Mouse (Mus musculus) macrophage (primary cell): ENCODE results near the gene Ift20. TPM values are rescaled to one million over a fixed set of nuclear protein-coding genes. Genes with fewer than 3 reads are reported as not detected.
A peak's percentile ranks its signal among the peaks of the same experiment; 100 is the strongest.
"Not testable (repeated sequence)": the region's sequence is repeated elsewhere in the genome, so short reads cannot be mapped to it uniquely, and the experiment has no call there.

Source experiments
- H3K27ac ChIP-seq: fragments of 350-480 bp; formaldehyde crosslinking; 2 replicates; pipeline ENCODE4 v1.9.0; 2021
- H3K36me3 ChIP-seq: fragments of 350-480 bp; formaldehyde crosslinking; 2 replicates; pipeline ENCODE4 v1.9.0; 2021; ENCODE audit errors: inconsistent target
- H3K4me3 ChIP-seq: fragments of 350-480 bp; formaldehyde crosslinking; 2 replicates; pipeline ENCODE4 v1.9.0; 2021; ENCODE audit errors: inconsistent target
- H3K79me2 ChIP-seq: fragments of 350-480 bp; formaldehyde crosslinking; 2 replicates; pipeline ENCODE4 v1.9.0; 2021; ENCODE audit errors: inconsistent target
- WGBS: methylation state at CpG from one replicate; pipeline ENCODE4 v1.1.7; 2026; ENCODE audit warnings: inconsistent platforms; ENCODE audit not compliant: missing documents; 5-methylcytosine and 5-hydroxymethylcytosine counted together
- polyA plus RNA-seq: library from polyadenylated mRNA; stranded (reverse); fragments of 250-400 nt; gene quantifications from 3 replicates; pipeline ENCODE4 v1.2.4, GENCODE M21; 2018; ENCODE audit warnings: inconsistent platforms

The Ift20 gene
- polyA plus RNA-seq, 1 experiment from 2014 or later: 49.9 TPM

DNA sequence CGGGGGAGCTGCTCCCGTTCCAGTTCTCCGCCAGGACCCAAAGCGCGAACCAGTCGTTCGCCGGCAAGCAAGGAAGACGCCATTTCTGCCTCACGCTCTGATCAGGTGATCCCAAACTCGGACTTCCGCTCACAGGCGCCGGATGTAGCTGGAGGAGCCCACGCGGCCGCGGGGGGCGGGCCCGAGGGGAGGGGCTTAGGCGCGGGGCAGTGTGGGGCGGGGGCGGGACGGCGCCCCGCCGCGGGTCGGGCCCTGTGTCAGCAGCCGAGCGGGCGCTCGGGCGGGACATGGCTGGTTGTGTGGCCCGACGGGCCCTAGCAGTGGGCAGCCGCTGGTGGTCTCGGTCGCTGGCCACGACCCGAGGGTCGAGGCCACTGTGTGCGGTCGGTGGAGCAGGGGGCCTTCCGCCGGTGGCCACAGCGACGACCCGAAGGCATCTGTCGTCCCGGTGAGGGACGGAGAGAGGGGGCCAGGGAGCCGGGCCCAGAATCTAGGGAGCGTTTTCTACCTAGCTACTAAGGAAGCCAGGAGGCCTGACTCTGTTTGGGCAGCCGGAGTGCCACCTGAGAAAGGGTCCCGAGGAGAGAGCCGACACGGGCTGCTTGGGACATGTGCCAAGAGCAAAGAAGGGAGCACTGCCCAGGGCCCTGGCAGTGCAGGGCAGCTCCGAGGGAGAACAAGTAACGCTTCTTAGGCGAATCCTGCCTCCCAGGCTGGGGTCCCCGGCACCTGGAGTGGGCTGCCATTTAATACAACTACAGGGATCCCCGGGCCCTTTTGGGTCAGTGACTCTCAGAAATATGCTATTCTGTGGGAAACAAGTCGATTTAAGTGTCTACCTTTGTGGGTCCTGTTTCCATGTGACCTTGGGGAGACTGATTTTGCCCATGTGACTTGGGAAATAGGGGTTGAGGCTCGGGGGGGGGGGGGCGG lies 23.9 kb upstream of the Ift20 start, which contains the start of the genes Tmem199 and Poldip2:
Tmem199 (minus strand) TSS at position 148 of the 933 bp plus-strand sequence.
Poldip2 (plus strand) TSS at position 169 of the 933 bp plus-strand sequence.
- Histone ChIP-seq H3K79me2 (peaks cover 21% of the 10 kb centered on the region), H3K36me3 (peaks cover 40% of the 10 kb centered on the region), H3K27ac (peak within 1 kb of the TSS; percentile 83), H3K4me3 (peak within 1 kb of the TSS; percentile 94)
- WGBS: 1% methylated on average over 57 of the region's 67 CpGs

DNA sequence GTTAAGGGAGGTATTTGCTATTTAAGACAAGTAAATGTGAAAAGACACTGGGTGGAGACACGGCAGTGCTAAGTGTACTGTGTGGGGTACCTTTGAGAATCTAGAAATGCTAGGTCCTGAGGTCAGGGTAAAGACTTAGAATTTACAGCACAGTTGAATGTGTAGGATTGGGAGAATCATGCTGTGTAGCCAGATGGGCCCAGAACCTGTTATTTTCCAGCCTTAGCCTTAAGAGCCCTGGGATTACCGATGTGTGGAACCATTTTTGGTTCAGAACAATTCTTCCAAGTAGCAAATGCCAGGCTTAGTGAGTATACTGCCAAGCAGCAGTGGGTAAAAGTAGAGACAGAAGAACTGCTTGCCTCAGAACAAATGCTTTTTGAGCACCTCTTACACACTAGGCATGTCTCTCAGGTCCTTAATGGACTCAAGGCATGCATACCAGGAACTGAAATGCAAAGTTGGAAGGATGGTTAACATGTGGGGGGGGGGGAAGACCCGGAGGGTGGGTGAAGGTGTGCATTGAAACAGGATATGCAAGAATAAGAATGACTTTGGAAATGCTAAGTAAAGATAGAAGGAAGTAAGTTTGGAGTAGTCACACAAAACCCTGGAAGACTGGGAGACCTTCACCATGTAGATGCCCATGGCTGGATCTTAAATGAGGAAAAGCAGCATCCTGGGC lies 22.9 kb upstream of the Ift20 start:
- Histone ChIP-seq H3K27ac (no peak overlapping the region; the same call in 1 of the 2 replicates), H3K4me3 (peak overlapping the region; percentile 85), H3K36me3 (peaks cover 39% of the 10 kb centered on the region), H3K79me2 (peaks cover 21% of the 10 kb centered on the region)
- 75% methylated on average over 3 of the region's 3 CpGs for WGBS

DNA sequence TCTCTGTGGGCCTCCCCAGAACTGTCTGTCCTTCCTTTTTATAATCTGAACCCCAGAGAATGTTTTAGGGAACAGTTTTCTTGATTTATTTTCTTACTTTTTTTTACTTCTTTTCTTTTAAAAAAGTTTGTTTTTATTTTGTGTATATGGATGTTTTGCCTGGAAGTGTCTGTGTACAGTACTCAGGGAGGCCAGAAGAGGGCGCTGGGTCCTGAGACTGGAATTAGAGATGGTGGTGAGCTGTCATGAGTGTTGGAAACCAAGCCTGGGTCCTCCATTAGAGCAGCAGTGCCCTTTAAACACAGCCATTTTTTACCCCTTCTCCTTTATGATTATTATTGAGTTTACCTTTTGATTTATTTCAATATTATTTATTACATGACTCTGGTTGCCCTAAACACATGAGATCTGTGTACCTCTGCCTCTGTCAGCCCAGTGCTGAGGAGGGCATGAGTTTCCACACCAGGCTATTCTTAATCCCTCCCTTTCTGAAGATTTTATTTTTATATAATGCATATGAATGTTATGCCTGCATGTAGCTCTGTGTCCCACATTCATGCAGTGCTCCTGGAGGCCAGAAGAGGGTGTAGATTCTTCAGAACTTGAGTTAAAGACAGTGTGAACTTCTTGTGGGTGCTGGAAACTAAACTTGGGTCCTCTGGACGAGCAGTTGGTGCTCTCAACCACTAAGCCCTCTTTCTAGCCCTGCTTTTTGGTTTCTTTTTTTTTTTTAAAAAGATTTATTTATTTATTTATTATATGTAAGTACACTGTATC lies 20.4 kb upstream of the Ift20 start:
- peaks cover 19% of the 10 kb centered on the region for H3K79me2 ChIP-seq
- H3K4me3 ChIP-seq: no peak overlapping the region
- WGBS: 83% methylated on average over 2 of the region's 2 CpGs
- H3K27ac ChIP-seq: no peak overlapping the region
- H3K36me3 ChIP-seq: peaks cover 43% of the 10 kb centered on the region

DNA sequence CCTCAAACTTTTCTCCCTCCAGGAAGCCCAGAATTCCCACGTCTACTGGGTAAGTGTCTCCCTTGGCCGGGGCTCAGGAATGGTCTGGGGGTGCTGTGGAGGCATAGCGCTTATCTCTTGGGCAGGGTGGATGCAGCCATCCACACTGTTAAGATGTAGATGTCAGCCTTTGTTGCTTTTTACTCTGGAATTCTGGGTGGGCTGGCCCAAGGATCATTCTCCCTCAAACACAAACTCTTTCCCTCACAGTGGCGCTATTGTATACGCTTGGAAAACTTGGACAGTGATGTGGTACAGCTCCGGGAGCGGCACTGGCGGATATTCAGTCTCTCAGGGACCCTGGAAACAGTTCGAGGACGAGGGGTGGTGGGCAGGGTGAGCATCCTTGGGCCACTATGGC lies 17.2 kb upstream of the Ift20 start:
- Histone ChIP-seq H3K79me2 (no peaks in the 10 kb centered on the region), H3K27ac (no peak overlapping the region), H3K36me3 (peaks cover 73% of the 10 kb centered on the region), H3K4me3 (no peak overlapping the region)
- 92% methylated on average over 10 of the region's 10 CpGs for WGBS

DNA sequence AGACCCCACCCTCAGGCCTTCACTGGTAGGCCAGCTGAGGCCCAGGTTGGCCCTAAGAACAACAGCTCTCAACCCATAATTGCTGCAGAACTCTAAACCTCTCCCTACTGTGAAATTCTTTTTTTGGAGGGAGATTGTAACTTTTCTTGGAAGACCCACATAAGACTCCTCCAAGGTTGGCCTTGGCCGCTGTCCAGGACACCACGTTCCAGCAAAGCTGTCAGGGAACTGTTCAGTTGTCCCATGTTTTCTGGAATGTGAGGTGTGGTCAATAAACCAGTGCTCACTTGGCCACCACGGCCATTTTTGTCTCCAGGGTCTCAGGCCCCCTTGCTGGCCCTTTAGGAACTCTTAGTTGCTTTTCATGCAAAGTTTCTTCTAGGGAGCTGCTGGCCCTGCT lies 14.3 kb upstream of the Ift20 start:
- Histone ChIP-seq H3K79me2 (no peaks in the 10 kb centered on the region), H3K36me3 (peaks cover 84% of the 10 kb centered on the region), H3K4me3 (no peak overlapping the region), H3K27ac (no peak overlapping the region)
- WGBS: 89% methylated on average over 3 of the region's 3 CpGs

DNA sequence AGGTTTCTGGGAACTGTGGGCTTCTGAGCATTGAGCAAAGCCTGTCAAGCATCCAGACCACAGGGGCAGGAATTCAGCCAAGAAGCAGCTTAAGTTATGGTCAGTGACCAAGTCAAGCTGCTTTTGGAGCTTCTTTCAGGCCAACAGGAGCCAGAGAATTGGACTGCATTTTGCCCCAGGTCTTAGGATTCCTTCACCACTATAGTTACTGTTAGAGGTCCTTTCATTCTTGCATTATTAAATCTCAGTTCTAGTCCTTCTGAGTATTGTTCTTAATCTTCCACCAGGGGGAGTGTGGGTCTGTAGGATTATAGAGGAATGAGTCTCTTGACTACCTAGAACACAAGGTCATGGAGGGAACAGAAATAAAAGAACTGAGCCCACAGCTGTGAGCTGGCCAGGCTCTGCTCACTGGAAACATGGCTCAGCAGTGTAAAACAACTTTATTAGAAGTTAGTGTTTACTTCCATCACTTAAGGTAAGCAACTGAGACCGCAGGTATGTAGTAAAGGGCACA lies 13.6 kb upstream of the Ift20 start:
- H3K79me2 ChIP-seq: no peaks in the 10 kb centered on the region
- H3K36me3 ChIP-seq: peaks cover 89% of the 10 kb centered on the region
- H3K4me3 ChIP-seq: no peak overlapping the region
- 90% methylated on average over 1 of the region's 1 CpGs for WGBS
- H3K27ac ChIP-seq: no peak overlapping the region

DNA sequence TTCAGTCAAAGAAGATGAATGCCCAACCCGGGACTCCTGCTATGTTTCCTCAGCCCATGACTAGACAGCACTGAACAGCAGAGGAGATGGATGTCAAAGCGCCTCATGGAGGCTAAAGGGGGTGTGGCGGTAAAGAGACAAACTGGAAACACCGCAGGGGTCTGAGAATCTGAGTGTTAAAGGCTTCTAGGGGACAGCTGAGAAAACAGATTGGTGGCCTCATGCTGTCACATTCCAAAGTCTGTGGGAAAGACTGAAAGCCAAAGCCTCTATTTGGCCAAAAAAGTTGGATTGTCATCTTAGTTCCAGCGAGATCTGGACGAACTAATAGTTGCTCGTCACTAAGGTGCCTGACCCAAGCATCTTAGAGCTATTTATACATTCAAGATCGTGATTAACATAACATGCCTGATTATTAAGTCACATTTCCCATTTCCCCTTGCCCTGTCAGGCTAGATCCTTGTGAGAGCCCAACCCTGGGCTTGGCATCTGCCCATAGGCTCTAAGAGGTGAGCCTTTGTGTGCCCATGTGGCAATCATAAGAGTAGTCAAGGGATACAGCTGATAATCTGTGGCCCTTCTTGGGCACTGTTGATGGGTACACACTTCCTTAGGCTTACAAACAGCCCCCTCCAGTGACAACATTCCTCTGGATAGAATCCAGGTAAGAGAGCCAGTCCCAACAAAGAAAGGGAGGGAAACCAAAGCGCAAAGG lies 12.8 kb upstream of the Ift20 start:
- 95% methylated on average over 9 of the region's 9 CpGs for WGBS
- H3K36me3 ChIP-seq: peaks cover 88% of the 10 kb centered on the region
- H3K27ac ChIP-seq: no peak overlapping the region
- H3K4me3 ChIP-seq: no peak overlapping the region
- no peaks in the 10 kb centered on the region for H3K79me2 ChIP-seq

DNA sequence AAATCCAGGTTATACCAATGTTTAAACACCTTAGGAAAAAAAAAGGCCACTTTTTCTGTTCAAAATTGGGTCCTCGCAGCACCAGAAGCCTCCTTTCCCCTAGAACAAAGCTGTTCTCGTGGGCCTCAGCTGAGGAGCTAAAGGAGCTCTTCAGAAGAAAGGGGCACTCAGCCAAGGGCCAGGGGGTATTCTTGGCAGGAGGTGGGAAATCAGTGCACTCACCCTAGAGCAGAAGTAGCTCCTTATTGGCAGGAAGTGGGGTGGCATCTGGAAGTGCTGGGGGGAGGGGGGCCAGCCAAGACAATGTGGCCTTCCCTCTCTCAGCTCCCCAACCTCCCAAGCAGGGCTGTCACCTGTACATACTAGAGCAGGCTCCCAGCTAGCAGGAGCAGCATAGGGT lies 11.3 kb upstream of the Ift20 start:
- WGBS: 63% methylated on average over 2 of the region's 2 CpGs
- peaks cover 89% of the 10 kb centered on the region for H3K36me3 ChIP-seq
- no peak overlapping the region for H3K27ac ChIP-seq
- H3K79me2 ChIP-seq: peaks cover 5% of the 10 kb centered on the region; the same call in 1 of the 2 replicates
- no peak overlapping the region for H3K4me3 ChIP-seq

DNA sequence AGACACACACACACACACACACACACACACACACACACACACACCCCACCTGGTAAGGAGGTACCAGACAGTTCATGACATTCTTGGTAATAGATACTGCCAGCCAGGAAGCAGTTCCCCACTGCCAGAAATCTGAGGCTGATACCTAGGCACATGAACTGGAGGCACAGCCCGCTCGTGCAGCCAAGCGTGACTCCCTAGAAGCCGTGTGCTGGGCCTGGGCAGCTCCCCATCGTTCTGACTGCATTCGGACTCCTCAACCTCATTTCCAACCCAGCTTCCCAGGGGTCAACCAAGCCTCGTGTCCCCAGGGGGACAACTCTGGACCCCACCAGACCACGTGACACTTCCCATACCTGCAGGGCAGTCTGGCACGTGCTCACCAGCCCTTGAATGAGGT lies 7.4 kb upstream of the Ift20 start:
- H3K4me3 ChIP-seq: no peak overlapping the region
- WGBS: 95% methylated on average over 8 of the region's 9 CpGs
- no peak overlapping the region for H3K27ac ChIP-seq
- H3K36me3 ChIP-seq: peaks cover 64% of the 10 kb centered on the region
- peaks cover 44% of the 10 kb centered on the region for H3K79me2 ChIP-seq

DNA sequence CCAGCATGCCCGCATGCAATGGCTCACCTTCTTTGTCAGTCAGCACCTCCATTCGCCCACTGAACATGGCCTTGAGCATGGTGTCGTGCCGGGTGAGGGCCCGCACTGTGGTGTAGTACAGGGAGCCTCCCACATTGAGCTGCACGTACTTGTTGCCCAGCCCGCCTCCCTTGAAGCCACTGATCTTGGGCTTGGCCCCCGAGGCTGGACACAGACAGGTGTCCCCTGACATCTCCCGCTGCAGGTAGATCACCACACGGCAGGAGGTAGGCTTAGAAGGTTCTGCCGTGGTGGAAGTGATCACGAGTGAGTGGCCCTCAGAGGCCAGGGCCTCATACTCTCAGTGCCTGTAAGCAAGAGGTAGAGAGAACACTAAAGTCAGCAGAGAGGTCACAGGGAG lies 6.2 kb upstream of the Ift20 start:
- WGBS: 96% methylated on average over 12 of the region's 12 CpGs
- Histone ChIP-seq H3K36me3 (peaks cover 52% of the 10 kb centered on the region), H3K4me3 (no peak overlapping the region), H3K79me2 (peaks cover 57% of the 10 kb centered on the region), H3K27ac (no peak overlapping the region)

DNA sequence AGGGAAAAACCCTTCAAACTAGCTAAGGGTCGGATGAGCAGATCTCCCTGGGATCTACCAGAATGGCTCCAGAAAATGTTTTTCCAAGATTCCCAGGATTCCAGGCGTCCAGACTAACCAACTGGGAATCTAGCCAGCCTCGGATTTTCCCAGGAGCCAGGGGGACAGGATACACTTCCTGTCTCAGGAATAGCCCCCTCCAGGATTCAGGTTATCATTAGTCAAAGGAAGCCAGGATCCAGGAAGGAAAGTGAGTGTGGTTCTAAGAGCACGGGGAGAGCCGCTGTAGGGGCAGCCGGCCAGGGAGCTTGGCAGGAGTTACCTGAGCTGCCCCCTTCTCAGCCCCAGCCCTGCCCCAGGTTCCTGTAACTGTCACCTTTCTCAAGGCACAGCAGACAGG lies 5.1 kb upstream of the Ift20 start:
- H3K4me3 ChIP-seq: no peak overlapping the region
- H3K27ac ChIP-seq: no peak overlapping the region
- 91% methylated on average over 5 of the region's 6 CpGs for WGBS
- H3K36me3 ChIP-seq: peaks cover 43% of the 10 kb centered on the region
- peaks cover 58% of the 10 kb centered on the region for H3K79me2 ChIP-seq

DNA sequence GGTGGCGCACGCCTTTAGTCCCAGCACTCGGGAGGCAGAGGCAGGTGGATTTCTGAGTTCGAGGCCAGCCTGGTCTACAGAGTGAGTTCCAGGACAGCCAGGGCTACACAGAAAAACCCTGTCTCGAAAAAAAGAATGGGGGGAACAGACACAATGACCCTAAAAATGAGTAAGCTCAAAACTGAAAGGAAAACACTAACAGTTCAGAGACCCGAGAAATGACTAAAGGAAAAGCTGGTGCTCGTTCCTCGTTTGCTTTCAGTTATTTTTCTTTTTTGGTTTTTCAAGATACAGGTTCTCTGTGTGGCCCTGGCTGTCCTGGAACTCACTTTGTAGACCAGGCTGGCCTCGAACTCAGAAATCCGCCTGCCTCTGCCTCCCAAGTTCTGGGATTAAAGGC lies 4.6 kb upstream of the Ift20 start:
- 81% methylated on average over 8 of the region's 10 CpGs for WGBS
- H3K4me3 ChIP-seq, H3K27ac ChIP-seq: not testable (repeated sequence)
- Histone ChIP-seq H3K36me3 (peaks cover 38% of the 10 kb centered on the region), H3K79me2 (peaks cover 61% of the 10 kb centered on the region)

DNA sequence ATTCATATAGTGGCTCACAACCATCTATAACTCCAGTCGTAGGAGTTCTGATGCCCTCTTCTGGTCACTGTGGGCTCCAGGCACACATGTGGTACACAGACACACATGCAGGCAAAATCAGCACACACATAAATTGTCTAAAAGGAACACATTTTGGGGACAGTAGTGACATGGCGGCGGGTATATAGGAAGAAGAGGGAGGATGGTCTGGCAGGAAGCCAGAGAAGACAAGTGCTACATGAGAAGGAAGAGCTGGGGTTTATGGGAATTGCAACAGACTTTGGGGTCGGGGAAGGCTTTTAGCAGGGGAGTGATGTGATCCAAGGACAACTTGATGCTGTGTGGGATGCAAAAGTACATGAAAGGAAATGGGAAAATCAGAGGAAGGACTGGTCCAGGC lies 1.6 kb upstream of the Ift20 start:
- WGBS: 71% methylated on average over 4 of the region's 4 CpGs
- peaks cover 89% of the 10 kb centered on the region for H3K79me2 ChIP-seq
- H3K4me3 ChIP-seq: peak overlapping the region; percentile 93
- H3K27ac ChIP-seq: peak overlapping the region; percentile 82
- H3K36me3 ChIP-seq: peaks cover 21% of the 10 kb centered on the region; the same call in 1 of the 2 replicates
